Mouse (Mus musculus): ENCODE measurements around the gene Slc2a10. TPM values are rescaled to one million over a fixed set of nuclear protein-coding genes. Genes with fewer than 3 reads are reported as not detected.
"Not testable (repeated sequence)": the region's sequence is repeated elsewhere in the genome, so short reads cannot be mapped to it uniquely, and the experiment has no call there.

Slc2a10 gene
- total RNA-seq, 2 experiments from 2014 or later: 1.7 to 2.3 TPM

DNA sequence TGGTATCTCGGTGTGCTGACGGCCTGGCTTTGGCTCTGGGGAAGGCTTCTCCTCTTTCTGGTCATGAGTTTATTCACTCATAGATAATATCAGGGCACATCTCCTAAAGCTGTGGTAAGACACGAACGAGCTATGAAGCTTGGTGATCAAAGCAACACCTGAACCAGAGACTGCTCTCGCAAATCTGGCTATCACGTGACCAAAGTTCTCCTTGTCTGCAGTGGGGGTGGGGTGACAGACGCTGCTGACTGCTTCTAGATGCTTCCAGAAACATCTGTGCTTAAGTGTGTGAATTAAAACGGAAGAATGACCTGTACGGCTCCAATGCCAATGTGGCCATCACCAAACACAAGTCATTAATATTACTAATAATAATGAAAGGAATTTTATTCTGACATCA is 6.1 kb downstream of the Slc2a10 start:
- DNase-seq: no peak

DNA sequence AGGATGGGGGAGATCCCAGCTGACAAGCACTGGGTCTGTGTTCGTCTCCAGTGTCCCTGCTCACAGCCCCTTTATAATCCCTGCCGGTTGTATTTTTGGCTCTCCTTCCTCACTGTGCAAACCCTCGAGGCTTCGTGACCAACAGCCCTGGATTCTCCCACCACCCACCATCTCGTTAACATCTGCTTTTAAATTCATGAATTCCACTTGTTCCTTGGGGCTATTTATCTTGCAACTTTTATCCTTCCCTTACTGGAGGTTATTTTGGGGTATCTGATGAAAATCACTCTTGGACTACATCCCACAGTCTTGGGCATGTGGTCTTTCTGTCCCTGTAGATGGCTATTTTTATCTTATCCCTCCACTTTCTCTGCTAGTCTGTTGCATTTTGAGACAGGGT is 6.9 kb downstream of the Slc2a10 start:
- DNase-seq: no peak

- DNase-seq: not testable (repeated sequence)
Measured at GRCm38 (mm10) chr2:165510914-165511458, 7.4 kb downstream of the Slc2a10 start.

- not testable (repeated sequence) for DNase-seq
Measured at GRCm38 (mm10) chr2:165511530-165511929, 7.9 kb downstream of the Slc2a10 start.

DNA sequence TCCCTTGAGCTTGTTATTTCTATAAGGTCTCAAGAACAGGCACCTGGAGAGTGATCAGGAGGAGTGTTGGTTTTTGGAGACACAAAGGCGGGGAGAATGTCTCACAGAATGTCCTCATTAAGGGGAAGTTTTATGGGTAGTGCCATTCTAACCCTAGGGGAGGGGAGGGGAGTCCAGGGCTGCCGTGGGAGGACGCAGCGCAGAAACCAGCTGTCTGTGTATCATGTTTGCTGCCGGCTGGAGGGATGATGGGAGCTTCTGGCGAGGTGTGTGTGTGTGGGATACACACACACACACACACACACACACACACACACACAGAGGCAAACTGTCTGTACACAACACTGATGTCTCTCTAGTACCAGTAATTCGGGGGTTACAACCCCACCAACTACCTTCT is 8.8 kb downstream of the Slc2a10 start:
- DNase-seq: no peak

DNA sequence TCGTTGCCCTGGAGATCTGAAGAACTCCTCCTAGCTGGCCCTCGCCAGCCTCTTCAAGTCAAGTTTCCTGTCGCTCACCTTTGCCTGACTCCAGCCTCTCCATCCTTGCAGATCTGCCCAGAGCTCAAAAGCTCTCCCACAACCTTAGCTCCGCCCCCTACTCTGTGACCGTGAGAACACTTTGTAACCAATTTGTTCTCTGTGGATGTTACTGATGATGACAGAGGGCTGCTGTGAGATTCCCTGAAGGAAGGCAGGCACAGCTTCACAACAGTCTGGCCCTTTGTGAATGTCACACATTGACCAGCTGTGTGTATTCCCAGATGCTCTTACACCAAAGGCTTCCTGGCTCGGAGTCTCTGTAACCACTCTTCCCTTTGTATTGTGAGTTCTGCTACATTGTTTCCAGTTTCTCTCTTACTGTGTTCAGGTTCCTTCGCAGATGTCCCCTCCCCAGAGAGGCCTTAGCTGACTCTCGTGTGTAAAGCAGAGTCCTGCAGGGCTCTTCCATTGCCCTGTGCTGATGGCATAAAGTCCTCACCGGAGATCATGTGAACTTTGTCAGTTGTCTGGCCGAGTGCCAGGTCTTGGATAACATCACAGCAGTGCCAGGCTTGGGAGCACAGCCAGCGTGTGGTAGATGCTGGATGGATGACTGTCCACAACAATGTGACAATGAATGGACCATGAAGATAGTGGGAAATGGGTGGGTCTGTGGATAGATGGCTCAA is 9.4 kb downstream of the Slc2a10 start:
- peak; percentile 73 for DNase-seq

- no peak for DNase-seq
Measured at GRCm38 (mm10) chr2:165515178-165515728, 11.7 kb downstream of the Slc2a10 start.

GRCm38 (mm10) chr2:165525609-165526008 is 22.0 kb downstream of the Slc2a10 start:
- DNase-seq: no peak

DNA sequence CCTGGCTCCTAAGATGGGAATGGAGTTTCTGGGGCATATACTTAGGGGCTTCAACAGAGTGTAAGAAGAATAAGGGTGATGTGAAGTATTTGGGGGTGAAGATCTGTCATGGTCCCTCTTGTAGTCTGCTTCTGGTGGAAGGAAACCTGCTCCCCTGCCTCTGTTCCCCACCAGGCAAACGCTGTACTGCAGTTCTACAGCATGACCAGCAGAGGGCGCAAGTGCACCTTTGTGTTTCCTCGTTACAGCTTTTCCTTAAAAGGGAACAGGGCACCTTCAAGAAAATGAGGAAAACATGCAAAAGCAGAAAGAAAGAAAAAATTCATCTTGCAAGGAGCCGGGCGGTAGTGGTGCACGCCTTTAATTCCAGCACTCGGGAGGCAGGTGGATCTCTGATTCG is 25.5 kb downstream of the Slc2a10 start:
- peak; percentile 75 for DNase-seq

DNA sequence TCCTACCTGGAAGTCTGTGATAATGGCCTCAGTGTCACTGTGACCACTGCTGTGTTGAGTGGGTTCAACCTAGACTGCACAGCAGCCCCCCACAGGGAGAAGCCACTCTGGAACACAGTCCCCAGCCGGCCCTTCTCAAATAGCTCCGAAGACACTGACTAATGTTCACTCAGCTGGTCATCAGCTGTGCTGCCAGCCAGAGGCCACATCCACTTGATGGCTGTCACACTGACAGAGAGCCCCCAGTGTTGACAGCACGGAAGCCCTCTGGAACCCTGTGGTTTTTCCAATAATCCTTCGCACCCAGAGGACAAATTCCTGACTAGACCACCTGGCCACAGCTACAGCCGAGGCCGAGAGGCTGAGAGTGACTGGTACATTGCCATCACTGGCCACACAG is 30.2 kb downstream of the Slc2a10 start:
- DNase-seq: no peak

DNA sequence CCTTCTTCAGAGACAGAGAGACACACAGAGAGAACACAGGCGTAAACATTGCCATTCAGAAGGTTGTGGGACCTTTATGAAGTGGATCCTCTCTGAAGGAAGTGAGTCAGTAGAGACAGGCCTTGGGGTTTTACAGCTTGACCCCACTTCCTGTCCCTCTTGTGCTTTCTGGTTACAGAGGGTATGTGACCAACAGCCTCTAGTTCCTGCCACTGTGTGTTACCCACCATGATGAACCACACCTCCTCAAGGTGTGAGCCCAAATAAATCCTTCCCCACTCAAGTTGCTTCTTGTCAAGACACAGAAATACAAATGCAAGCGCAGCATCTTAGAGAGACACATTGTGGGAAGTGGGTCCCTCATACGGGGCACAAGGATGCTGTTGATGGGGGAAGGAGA is 37.4 kb downstream of the Slc2a10 start:
- no peak for DNase-seq

GRCm38 (mm10) chr2:165542939-165543669 is 39.5 kb downstream of the Slc2a10 start:
- no peak for DNase-seq

GRCm38 (mm10) chr2:165543670-165544016 is 40.1 kb downstream of the Slc2a10 start:
- DNase-seq: no peak

DNA sequence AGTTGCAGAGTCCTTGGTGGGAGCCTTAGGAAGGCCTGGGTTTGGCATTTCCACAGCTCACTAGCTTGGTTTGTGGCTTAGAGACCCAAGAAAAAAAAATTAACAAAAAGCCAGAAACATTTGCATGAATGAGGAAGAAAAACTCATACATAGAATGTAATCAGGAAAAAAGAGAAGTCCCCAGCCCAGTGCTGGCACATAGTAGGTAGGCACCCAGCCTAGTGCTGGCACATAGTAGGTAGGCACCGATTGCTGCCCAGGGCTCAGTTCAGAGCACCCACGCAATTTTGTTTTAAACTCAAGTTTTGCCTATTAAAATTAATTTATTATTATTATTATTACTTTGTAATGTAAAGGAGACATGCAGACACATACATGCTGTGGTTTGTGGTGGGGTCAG is 42.1 kb downstream of the Slc2a10 start:
- DNase-seq: no peak

DNA sequence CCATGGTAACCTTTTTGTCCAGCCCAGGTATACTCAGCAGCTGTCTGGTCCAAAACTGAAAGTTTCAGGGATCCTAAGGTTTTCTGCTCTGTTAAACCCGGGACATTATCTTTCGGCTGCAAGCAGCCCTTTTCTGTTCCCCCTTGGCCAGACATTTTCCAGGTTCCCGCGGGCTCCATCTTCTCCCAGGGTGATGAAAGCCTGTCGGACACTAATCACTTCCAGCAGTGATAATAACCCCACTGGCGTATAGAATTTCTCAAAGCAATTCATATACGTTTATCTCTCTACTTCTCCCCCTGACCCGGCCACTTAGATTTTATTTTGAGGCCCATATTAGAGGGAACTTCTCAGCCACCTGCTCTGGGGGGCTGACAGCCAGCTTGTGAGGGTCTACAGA is 42.8 kb downstream of the Slc2a10 start:
- no peak for DNase-seq

GRCm38 (mm10) chr2:165547410-165547809 is 43.8 kb downstream of the Slc2a10 start:
- peak; percentile 35 for DNase-seq

DNA sequence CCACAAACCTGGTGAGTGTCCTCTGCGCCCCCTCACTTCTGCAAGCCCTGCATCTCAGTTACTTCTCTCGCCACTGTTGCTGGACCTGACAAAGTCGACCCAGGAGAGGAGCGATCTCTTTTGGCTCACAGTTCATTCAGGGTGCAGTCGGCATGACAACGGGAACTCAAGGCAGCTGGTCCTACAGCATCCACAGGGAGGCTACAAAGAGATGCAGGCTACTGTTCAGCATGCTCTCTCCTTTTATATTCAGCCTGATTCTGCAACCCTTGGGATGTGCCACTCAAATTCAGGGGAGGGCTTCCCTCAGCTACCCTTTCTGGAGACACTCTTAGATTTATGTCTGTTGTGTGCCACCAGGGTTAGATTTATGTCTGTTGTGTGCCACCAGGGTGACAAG is 45.0 kb downstream of the Slc2a10 start:
- DNase-seq: no peak

DNA sequence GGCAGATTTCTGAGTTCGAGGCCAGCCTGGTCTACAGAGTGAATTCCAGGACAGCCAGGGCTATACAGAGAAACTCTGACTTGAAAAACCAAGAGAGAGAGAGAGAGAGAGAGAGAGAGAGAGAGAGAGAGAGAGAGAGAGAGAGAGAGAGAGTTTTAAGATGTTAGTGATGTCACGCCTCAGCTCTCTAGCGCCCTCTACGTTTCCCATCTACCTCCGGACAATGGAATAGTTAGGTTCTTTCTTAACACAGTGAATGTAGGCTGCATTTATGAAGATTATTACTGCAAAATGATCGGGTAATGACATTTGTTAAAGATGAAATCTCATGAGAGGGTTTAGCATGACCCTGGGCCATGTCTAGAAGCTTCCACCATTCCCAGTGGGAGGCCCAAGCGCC is 46.8 kb downstream of the Slc2a10 start:
- DNase-seq: not testable (repeated sequence)

- DNase-seq: no peak
Measured at GRCm38 (mm10) chr2:165554066-165554465, 50.5 kb downstream of the Slc2a10 start.

- no peak for DNase-seq
Measured at GRCm38 (mm10) chr2:165557278-165557677, 53.7 kb downstream of the Slc2a10 start.

- DNase-seq: no peak
Measured at GRCm38 (mm10) chr2:165558916-165559315, 55.3 kb downstream of the Slc2a10 start.

DNA sequence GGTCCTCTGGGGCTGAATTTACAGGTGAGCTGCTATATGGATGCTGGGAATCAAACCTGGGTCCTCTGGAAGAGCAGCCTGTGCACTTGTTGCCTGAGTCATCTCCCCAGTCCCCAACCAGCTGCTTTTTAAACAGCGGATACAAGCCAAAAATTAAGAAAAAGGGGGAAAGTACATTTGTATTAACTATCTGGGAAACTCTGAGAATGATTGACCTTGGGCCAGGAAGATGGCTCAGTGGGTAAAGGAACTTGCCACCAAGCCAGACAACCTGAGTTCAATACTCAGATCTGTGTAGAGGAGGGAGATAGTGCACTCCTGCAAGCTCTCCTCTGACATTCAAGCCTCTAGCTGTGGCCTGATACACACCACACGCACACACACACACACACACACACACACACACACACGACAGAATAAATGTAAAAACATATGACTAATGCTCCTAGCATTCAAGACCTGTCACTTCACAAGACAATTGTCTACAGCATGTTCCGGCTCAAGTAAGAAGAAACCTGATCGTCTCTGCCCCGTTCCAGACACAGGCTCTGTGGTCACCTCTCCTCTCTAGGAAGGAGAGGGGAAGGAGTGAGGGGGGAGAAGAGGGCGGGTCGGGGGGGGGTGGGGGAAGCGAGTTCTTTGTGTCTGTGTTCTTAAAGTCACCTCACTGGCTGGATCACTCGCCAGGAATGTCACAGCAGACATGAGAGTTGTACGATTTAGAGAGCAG is 56.1 kb downstream of the Slc2a10 start:
- no peak for DNase-seq

GRCm38 (mm10) chr2:165561861-165562260 is 58.3 kb downstream of the Slc2a10 start:
- DNase-seq: no peak

Data from adrenal gland, postnatal 10 days (tissue).